Mouse (Mus musculus) testis, postnatal 14 days (tissue): ENCODE data around the gene Vmn1r237.

Experiments used
- DNase-seq: peaks from one replicate; pipeline ENCODE4 v3.0.0; 2021; ENCODE audit warnings: low spot score

The Vmn1r237 gene

GRCm38 (mm10) chr17:21311565-21311964 is at the start of gene Vmn1r237:
Vmn1r237 (plus strand) TSS chr17:21311865.
- DNase-seq: no peak

- DNase-seq: no peak
These were observed 39.6 kb upstream of the Vmn1r237 start for GRCm38 (mm10) chr17:21272103-21272502.

GRCm38 (mm10) chr17:21282642-21283041 is 29.0 kb upstream of the Vmn1r237 start, which contains the start of gene Vmn1r236:
Vmn1r236 (plus strand) TSS chr17:21282942.
- DNase-seq: no peak

GRCm38 (mm10) chr17:21284395-21284794 is 27.3 kb upstream of the Vmn1r237 start:
- DNase-seq: no peak

GRCm38 (mm10) chr17:21289695-21290094 is 22.0 kb upstream of the Vmn1r237 start:
- DNase-seq: no peak
